Mouse (Mus musculus) c-Kit-positive CD71-positive TER-119-positive erythroid progenitor cells, embryonic 14.5 days (primary cell): ENCODE measurements around the gene Clec2g.
"Not testable (repeated sequence)": the region's sequence is repeated elsewhere in the genome, so short reads cannot be mapped to it uniquely, and the experiment has no call there.

Source experiments
- DNase-seq: peaks from one replicate; pipeline ENCODE4 v3.0.0-alpha.2; 2013; ENCODE audit warnings: low spot score

Clec2g gene

DNA sequence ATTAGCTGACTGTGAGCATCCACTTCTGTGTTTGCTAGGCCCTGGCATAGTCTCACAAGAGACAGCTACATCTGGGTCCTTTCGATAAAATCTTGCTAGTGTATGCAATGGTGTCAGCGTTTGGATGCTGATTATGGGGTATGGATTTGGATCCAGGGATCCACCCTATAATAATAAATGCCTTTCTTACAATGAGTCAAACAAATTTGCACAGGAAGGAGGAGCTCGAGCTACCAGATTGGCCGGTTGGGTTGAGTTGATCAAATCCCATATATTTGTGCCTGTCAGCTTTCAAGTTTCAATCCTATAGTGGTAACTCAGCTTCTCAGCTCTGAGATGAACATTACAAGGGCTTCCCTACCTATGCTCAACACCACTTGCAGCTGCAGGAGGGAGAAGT, at the start of gene Clec2g:
Gene Clec2g, plus strand, starts transcription at position 301 of the 400 bp plus-strand sequence.
- not testable (repeated sequence) for DNase-seq

DNA sequence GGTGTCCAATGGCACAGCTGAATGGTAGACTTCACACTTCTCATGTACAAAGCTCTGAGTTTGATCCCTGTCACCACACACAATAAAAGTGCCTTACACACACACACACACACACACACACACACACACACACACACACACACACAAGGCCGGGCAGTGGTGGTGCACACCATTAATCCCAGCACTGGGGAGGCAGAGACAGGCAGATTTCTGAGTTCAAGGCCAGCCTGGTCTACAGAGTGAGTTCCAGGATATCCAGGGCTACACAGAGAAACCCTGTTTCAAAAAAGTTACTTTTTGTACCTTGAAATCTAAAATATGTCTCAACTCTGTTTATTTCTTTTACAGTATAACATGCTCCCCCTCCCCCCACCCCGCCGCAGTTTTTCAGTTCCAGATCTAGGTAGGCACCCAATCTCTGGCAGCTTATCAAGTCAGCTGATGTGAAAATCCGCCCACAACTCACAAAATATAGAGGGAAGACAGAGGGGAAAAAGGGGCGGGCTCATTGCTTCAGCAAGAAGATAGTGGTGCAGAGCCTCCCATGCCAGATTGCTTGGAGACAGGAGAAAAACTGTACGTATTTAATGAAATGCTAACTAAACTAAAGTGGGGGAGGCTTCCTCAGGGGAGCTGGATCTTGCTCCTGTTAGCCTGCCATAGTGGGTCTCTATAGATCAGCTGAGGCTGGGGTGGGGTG, 46.9 kb upstream of the Clec2g start, which contains the start of gene Clec2i:
Gene Clec2i, plus strand, starts transcription at position 498 of the 700 bp plus-strand sequence.
- not testable (repeated sequence) for DNase-seq

DNA sequence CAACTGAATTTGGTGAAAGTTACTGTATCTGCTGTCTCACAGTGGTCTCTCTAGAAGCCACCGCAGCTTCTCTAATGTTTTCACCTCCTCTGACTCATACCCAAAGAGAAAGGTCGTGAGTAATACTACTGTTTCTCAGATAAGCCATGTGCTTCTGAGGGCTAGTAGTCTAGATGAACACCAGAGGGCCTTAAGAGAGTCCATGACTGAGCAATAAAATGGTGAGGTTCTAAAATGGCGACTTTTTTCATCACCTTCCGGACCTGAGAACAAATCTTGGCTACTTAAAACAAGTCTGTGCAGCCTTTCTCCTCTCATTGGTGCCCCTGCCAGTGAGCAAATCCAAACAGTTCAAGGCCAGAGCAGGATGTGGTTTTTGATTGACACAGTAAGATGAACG, 45.3 kb upstream of the Clec2g start:
- no peak for DNase-seq

DNA sequence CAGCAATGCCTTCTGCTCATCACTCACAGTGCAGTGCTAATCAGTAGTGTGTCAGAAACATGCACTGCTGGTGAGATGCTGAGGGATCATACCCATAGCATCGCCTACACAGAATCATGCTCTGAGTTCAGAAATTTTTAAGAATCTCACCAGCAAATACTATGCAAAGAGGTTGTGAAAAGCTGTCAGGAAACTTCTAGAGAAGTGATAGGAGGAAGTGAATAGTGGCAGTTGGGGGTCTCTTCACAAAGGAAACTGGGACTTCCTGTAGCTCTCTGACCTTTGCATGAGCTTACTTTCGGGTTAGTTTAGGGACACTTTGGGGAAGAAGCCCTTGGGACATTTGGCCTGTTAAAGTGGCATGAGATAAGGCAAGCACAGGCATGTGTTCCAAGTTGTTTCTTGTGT, 43.2 kb upstream of the Clec2g start, which contains the start of gene BC035044:
Gene BC035044, minus strand, starts transcription at position 179 of the 408 bp plus-strand sequence.
- no peak for DNase-seq

DNA sequence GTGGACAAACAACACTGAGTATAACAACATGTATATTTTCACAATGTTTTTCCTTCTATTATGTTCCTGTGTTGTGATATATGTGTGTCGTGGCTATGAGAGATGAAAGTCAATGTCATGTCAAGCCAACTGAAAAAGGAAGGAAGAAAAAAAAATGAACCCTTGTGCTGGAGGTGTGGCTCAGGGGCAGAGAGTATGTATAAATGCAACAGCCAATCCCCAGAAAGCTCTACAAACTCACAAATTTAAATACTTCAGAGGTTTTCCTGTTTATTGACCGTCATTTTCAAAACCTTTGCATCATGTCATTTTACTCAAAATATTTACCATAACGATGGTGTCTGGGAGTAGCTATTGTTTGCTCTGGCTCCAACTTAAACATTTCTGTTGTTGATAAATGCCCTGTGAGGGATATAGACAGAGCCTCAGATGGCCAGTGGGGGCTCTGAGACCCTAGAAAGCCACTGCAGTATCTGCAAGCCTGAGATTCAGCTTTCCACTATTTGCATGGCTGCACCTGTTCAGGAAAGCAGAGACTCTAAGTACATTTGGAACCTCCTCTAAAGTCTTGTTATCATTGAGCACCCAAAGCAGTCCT, 38.7 kb upstream of the Clec2g start:
- no peak for DNase-seq

DNA sequence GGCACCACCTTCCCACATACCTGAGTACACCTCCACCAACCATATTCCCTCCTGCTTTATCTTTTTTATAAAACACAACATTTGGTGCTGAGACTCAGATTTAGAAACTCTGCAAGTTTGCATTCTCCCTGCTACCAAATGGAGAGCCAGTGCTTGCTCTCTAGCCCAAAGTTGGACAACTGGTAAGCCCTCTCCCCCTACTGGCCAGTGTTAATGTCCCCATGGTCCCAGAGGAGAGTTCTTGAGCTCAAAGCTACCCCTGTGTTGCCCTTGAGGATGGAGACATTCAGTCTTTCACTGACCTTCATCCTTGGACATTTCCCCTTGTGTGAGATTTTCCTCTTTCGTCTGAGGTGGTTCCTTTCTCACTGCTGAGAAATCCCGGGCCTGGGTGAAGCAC, 34.1 kb upstream of the Clec2g start:
- no peak for DNase-seq

DNA sequence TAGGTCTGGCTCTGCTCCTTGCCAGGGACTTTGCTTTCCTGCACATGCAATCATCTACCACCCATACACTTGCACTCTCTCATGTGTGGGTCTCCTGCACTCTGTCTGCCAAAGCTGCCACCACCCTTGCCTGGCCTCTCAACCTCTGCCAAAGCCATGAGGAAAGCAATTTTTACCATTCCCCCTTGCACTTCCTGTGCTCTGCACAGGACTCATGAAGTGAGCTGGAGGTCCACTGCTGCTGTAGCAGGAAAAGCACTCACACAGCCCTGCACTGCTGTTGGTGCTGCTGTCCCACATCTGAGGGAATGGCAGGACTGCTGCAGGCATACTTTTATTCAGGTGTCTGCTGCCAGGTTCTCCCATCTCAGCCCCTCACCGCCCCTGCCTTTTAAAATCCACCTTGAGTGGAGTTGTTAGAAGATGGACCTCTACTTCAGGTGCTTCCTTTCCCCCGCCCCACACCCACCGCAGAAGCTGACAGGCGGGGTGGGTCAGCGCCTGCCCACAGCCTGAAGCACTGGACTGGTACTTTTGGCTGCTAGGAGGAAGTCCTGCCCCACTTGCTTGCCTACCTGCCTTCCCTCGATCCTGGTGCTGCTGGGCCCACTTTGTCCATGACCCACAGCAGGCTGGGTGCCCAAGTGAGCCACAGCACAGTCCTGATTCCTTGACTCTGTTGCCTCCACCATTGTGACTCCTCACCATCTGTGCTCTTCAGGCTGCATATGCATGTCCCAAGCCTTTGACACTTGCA, 33.2 kb upstream of the Clec2g start:
- DNase-seq: not testable (repeated sequence)

DNA sequence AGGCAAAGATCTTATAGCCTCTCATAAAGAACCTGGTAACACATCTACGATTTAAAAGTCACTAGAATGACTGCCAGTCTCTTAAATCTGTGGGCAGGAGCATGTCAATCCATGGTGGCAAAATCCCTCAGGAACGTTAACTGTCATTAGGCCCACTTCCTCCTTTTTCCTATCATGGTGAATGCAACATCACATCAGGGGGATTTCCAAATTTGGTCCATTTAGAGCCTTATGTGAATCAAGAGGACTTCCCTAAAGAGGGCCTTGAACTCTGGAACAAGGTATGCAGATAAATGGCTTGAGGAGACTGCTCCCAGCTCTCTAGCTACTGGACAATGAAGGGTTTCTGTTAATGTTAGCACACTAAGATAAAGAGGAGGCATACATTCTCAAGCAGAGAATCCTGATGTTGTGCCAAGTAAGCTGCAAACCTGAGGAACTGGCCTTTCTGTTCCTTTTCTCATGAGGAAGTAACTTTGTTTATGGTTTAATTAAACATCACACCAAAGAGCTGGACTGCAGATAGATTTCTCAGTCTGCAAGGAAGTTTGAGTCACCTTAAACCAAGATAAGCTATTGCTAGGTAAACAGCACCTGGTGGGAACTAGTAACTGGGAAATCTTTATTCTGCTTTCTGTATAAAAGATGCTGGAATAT, 20.5 kb upstream of the Clec2g start:
- DNase-seq: no peak

DNA sequence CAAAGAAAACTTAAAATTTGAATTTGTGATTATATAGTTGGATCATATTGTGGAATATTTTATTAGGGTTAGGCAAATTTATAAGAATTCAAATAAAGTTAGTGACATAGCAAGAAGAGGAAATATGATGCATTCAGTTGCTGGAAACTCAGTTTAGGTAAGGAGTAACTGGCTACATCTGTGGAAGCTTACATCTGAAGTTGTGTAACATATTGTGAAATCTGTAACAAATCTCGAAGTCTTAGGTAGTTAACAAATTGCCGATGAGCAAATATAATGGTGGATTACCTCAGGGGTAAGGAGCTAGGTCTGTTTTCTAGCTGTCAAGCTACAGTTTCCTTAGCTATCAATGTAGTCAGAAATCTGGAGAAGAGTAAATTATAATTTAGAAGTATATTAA, 16.9 kb upstream of the Clec2g start:
- DNase-seq: no peak

DNA sequence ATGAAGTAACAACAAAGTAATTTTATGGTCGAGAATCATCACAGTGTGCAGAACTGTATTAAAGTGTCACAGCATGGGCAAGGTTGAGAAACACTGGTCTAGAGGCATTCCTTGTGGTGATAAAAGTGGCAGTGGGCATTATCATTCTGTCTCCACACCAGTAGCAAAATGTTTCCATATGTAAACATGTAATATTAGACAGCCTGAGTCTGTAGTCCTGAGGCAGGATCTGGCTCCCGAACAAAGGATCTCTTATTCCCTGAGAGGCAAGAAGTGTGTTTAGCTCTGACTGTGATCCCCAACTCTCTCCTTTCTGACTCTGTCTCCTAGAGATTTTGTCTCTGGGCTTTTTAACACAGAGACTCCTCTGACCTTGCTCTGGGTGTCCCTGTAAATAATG, 1.1 kb upstream of the Clec2g start:
- no peak for DNase-seq

DNA sequence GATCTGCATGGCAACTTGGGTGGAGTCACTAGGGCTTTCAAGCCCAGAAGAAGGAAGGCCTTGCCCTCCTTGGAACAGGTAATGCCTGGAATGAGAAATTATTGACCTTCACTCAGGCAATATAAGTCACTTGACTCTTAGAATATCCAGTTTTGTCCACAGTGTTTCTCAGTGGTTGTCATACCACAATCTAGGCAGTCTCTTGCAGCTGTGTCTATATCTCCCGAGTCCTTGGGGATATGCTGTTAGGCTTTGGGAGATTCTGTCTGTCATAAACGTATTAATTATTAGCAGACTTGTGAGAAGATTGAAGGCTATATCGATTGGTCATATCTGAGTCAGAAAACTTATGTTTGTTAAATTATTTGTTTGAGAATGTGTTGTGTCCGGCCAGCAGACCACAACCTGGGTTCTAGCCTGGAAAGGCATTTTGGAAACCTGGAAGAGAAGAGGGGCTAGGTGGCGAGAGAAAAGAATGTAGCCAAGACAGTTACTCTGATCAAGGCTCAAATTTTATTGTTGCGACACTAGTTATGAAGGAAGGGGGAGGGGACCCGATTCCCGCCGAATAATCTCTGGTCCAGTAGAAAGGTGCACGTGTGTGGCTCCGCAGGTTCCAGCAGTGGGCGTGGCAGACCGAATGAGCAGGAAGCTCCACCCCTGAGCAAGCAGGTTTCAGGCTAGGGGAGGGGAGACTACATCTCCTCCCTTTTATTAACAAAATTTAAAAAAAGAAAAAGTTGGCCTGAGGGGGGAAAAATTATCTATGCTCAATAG, 1.9 kb downstream of the Clec2g start:
- not testable (repeated sequence) for DNase-seq

DNA sequence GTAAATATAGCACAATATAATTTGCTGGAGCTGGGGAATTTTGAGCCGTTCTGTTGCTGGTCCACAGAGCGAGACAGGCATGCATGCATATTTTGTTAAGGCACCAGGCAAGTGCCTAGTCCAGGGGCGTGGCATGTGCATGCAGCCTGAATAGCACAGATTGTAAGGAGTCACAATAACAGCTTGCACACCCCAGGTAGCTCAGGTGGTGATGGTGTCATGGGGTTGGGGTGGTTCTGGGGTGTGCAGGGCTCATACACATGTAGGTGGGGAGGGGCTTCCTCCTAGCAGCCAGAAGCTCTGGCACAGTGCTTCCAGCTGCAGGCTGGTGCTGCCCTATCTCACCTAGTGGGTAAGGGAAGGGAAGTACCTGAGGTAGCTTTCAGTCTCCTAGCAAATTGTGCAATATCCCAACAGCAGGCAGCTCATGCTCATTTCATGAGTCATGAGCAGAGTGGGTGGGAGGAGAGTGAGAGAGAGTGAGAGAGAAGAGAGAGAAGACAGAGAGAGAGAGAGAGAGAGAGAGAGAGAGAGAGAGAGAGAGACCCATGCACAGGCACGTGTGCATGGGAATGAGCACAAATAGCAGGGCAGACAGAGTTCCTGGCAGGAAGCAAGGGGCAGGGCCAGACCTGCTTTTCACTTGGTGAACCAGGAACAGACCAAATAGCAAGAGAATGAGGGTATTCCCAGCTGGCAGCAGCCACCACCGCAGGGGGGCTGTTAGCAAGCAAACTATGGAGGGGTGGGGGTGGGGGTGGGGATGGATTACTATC, 7.7 kb downstream of the Clec2g start:
- no peak for DNase-seq

DNA sequence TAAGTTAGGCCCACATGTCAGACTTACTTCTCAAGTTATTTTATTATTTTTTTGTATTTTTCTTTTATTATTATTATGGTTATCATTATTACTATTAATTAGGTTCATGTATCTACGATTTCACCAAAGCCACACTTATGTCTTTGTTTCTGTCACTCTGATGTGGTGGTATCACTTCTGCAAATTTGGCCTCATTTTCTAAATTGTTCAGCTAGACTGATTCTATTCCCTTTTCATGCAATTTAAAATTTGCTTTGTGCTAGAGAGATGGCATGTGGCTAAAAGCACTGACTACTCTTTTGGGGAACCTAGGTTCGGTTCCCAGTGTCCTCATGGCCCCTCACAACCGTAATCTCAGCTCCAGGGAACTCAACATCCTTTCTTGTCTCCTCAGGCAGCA, 11.4 kb downstream of the Clec2g start:
- DNase-seq: no peak

DNA sequence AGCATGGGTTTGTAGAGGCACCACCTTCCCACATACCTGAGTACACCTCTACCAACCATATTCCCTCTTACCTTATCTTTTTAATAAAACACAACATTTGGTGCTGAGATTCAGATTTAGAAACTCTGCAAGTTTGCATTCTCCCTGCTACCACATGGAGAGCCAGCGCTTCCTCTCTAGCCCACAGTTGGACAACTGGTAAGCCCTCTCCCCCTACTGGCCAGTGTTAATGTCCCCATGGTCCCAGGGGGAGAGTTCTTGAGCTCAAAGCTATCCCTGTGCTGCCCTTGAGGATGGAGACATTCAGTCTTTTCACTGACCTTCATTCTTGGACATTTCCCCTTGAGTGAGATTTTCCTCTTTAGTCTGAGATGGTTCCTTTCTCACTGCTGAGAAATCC, 26.9 kb downstream of the Clec2g start:
- no peak for DNase-seq

DNA sequence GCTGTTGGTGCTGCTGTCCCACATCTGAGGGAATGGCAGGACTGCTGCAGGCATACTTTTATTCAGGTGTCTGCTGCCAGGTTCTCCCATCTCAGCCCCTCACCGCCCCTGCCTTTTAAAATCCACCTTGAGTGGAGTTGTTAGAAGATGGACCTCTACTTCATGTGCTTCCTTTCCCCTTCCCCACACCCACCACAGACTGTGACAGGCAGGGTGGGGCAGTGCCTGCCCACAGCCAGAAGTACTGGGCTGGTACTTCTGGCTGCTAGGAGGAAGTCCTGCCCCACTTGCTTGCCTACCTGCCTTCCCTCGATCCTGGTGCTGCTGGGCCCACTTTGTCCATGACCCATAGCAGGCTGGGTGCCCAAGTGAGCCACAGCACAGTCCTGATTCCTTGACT, 27.9 kb downstream of the Clec2g start:
- not testable (repeated sequence) for DNase-seq

DNA sequence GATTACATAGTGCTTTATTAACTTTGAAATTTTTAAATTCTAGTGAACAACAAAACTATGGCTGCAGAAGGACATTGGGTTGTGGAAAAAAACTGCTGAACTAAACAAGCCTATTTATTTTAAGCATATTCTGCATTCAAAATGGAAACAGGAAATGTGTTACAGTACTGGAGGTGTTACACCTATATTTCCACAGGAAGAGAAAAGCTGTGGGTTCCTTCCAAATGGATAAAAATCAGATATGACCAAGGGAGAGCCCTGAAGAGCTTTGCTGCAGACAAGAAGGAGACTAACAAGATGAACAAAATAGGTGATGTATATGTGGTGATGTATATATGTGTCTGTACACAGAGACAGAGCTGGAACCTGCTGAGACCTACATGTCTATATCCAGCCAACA, 30.3 kb downstream of the Clec2g start:
- no peak for DNase-seq

DNA sequence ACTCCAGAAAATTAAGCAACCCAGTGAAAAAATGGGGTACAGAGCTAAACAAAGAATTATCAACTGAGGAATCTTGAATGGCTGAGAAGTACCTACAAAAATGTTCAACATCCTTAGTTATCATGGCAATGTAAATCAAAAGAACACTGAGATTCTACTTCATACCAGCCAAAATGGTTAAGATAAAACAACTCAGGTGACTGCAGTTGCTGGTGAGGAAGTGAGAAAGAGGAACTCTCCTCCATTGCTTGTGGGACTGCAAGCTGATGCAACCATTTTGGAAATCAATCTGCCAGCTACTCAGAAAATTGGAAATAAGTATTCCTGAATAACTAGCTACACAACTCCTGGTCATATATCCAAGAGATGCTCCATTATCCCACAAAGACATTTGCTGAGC, 34.3 kb downstream of the Clec2g start:
- no peak for DNase-seq

DNA sequence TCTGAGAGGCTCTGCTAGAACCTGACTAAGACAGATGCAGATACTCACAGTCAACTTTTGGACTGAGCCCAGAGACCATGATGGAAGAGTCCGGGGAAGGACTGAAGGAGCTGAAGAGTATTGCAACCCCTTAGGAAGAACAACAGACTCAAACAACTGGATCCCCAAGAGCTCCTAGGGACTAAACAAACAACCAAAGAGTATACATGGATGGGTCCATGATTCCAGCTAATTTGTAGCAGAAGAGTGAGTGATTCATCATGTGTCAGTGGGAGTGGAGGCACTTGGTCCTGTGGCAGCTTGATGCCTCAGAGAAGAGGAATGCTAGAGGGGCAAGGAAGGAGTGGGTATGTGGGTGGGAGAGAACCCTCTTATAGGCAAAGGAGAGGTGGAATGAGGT, 35.6 kb downstream of the Clec2g start:
- DNase-seq: no peak

DNA sequence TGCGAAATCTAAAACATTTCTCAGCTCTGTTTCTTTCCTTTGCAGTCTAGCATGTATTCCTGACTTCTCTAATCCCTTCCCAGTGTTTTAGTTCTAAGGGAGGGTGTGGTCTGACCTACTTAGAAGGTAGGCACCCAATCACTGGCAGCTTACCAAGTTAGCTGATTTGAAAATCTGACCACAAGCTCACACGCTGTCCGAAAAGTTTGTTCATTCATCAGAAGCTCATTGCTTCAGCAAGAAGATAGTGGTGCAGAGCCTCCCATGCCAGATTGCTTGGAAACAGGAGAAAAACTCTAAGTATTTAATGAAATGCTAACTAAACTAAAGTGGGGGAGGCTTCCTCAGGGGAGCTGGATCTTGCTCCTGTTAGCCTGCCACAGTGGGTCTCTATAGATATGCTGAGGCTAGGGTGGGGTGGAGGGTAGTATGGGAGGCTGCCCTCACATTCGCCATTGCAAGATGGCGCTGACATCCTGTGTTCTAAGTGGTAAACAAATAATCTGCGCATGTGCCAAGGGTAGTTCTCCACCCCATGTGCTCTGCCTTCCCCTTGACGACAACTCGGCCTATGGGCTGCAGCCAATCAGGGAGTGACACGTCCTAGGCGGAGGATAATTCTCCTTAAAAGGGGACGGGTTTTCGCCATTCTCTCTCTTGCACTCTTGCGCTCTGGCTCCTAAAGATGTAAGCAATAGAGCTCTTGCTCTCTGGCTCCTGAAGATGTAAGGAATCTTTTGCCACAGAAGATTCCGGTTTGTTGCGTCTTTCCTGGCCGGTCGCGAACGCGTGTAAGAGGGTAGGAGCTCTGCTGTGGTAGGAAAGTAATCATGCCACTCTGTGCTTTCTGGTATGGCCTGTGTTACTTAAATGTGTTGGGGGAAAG, 36.6 kb downstream of the Clec2g start:
- DNase-seq: not testable (repeated sequence)
